Mouse (Mus musculus): ENCODE data around the gene Znrf2.
"Not testable (repeated sequence)": the region's sequence is repeated elsewhere in the genome, so short reads cannot be mapped to it uniquely, and the experiment has no call there.

Znrf2 gene

GRCm38 (mm10) chr6:54811546-54812250 is 5.0 kb upstream of the Znrf2 start:
- peaks cover 23% of the 10 kb centered on the region for H3K4me1 ChIP-seq (replicated peaks; ENCODE audit: low read depth, low read length)

GRCm38 (mm10) chr6:54812276-54812675 is 4.4 kb upstream of the Znrf2 start:
- Histone ChIP-seq H3K9me3 (ENCODE audit: low read length) (peaks cover 3% of the 10 kb centered on the region), H3K36me3 (ENCODE audit: insufficient read depth, low read length) (no peaks in the 10 kb centered on the region), H3K4me1 (replicated peaks; ENCODE audit: low read depth, low read length) (peaks cover 23% of the 10 kb centered on the region), H3K27me3 (ENCODE audit: insufficient read depth, low read length) (peaks cover 5% of the 10 kb centered on the region), H3K4me3 (replicated peaks; ENCODE audit: low read length) (no peak overlapping the region)
- TF ChIP-seq CTCF (conservative IDR thresholded peaks at IDR 0.05; ENCODE audit: low read length) (no peak), NANOG (IDR thresholded peaks at IDR 0.05; ENCODE audit: borderline replicate concordance, low read length) (no peak), POU5F1 (IDR thresholded peaks at IDR 0.05; ENCODE audit: borderline replicate concordance, low read length) (no peak)

More at GRCm38 (mm10) chr6:54811546-54812250, 5.0 kb upstream of the Znrf2 start:
- no peak overlapping the region for H3K4me3 ChIP-seq (replicated peaks; ENCODE audit: low read length)
- peaks cover 3% of the 10 kb centered on the region for H3K9me3 ChIP-seq (ENCODE audit: low read length)
- no peaks in the 10 kb centered on the region for H3K36me3 ChIP-seq (ENCODE audit: insufficient read depth, low read length)
- peaks cover 5% of the 10 kb centered on the region for H3K27me3 ChIP-seq (ENCODE audit: insufficient read depth, low read length)
- TF ChIP-seq NANOG (IDR thresholded peaks at IDR 0.05; ENCODE audit: borderline replicate concordance, low read length), result no peak
- no peak for TF ChIP-seq CTCF (conservative IDR thresholded peaks at IDR 0.05; ENCODE audit: low read length)
- TF ChIP-seq POU5F1 (IDR thresholded peaks at IDR 0.05; ENCODE audit: borderline replicate concordance, low read length), result no peak

GRCm38 (mm10) chr6:54815428-54816130 is 1.1 kb upstream of the Znrf2 start:
- TF ChIP-seq CTCF (conservative IDR thresholded peaks at IDR 0.05; ENCODE audit: low read length), result no peak
- no peak for TF ChIP-seq POU5F1 (IDR thresholded peaks at IDR 0.05; ENCODE audit: borderline replicate concordance, low read length)
- TF ChIP-seq NANOG (IDR thresholded peaks at IDR 0.05; ENCODE audit: borderline replicate concordance, low read length), result no peak

GRCm38 (mm10) chr6:54817266-54817767 is 601 bp downstream of the Znrf2 start:
- TF ChIP-seq POU5F1 (IDR thresholded peaks at IDR 0.05; ENCODE audit: borderline replicate concordance, low read length) (no peak), NANOG (IDR thresholded peaks at IDR 0.05; ENCODE audit: borderline replicate concordance, low read length) (no peak), CTCF (conservative IDR thresholded peaks at IDR 0.05; ENCODE audit: low read length) (no peak)
- peaks cover 5% of the 10 kb centered on the region for H3K27me3 ChIP-seq (ENCODE audit: insufficient read depth, low read length)
- peaks cover 59% of the 10 kb centered on the region for H3K4me1 ChIP-seq (replicated peaks; ENCODE audit: low read depth, low read length)
- H3K4me3 ChIP-seq (replicated peaks; ENCODE audit: low read length), result peak overlapping the region; percentile 86
- H3K36me3 ChIP-seq (ENCODE audit: insufficient read depth, low read length), result peaks cover 8% of the 10 kb centered on the region; the same call in 1 of the 2 replicates
- peaks cover 3% of the 10 kb centered on the region for H3K9me3 ChIP-seq (ENCODE audit: low read length)

More at GRCm38 (mm10) chr6:54815428-54816130, 1.1 kb upstream of the Znrf2 start:
- Histone ChIP-seq H3K4me3 (replicated peaks; ENCODE audit: low read length) (peak overlapping the region; percentile 86), H3K27me3 (ENCODE audit: insufficient read depth, low read length) (peaks cover 5% of the 10 kb centered on the region), H3K4me1 (replicated peaks; ENCODE audit: low read depth, low read length) (peaks cover 45% of the 10 kb centered on the region), H3K36me3 (ENCODE audit: insufficient read depth, low read length) (no peaks in the 10 kb centered on the region), H3K9me3 (ENCODE audit: low read length) (peaks cover 3% of the 10 kb centered on the region)

GRCm38 (mm10) chr6:54818389-54818788 is 1.7 kb downstream of the Znrf2 start:
- H3K4me3 ChIP-seq (replicated peaks; ENCODE audit: low read length), result peak overlapping the region; percentile 86
- peaks cover 59% of the 10 kb centered on the region for H3K4me1 ChIP-seq (replicated peaks; ENCODE audit: low read depth, low read length)
- H3K27me3 ChIP-seq (ENCODE audit: insufficient read depth, low read length), result peaks cover 5% of the 10 kb centered on the region; the same call in 1 of the 2 replicates
- TF ChIP-seq NANOG (IDR thresholded peaks at IDR 0.05; ENCODE audit: borderline replicate concordance, low read length) (no peak), CTCF (conservative IDR thresholded peaks at IDR 0.05; ENCODE audit: low read length) (no peak), POU5F1 (IDR thresholded peaks at IDR 0.05; ENCODE audit: borderline replicate concordance, low read length) (no peak)
- H3K36me3 ChIP-seq (ENCODE audit: insufficient read depth, low read length), result peaks cover 10% of the 10 kb centered on the region; the same call in 1 of the 2 replicates
- peaks cover 3% of the 10 kb centered on the region for H3K9me3 ChIP-seq (ENCODE audit: low read length)

- TF ChIP-seq NANOG (IDR thresholded peaks at IDR 0.05; ENCODE audit: borderline replicate concordance, low read length), result no peak
- TF ChIP-seq CTCF (conservative IDR thresholded peaks at IDR 0.05; ENCODE audit: low read length), result no peak
- TF ChIP-seq POU5F1 (IDR thresholded peaks at IDR 0.05; ENCODE audit: borderline replicate concordance, low read length), result no peak
- H3K27me3 ChIP-seq (ENCODE audit: insufficient read depth, low read length), result peaks cover 5% of the 10 kb centered on the region; the same call in 1 of the 2 replicates
Measured at GRCm38 (mm10) chr6:54819272-54819671, 2.6 kb downstream of the Znrf2 start.

GRCm38 (mm10) chr6:54819746-54820145 is 3.0 kb downstream of the Znrf2 start:
- H3K36me3 ChIP-seq (ENCODE audit: insufficient read depth, low read length), result peaks cover 10% of the 10 kb centered on the region; the same call in 1 of the 2 replicates
- peaks cover 64% of the 10 kb centered on the region for H3K4me1 ChIP-seq (replicated peaks; ENCODE audit: low read depth, low read length)
- TF ChIP-seq POU5F1 (IDR thresholded peaks at IDR 0.05; ENCODE audit: borderline replicate concordance, low read length) (no peak), NANOG (IDR thresholded peaks at IDR 0.05; ENCODE audit: borderline replicate concordance, low read length) (no peak), CTCF (conservative IDR thresholded peaks at IDR 0.05; ENCODE audit: low read length) (no peak)
- H3K4me3 ChIP-seq (replicated peaks; ENCODE audit: low read length), result peak overlapping the region; percentile 86
- H3K27me3 ChIP-seq (ENCODE audit: insufficient read depth, low read length), result no peaks in the 10 kb centered on the region
- no peaks in the 10 kb centered on the region for H3K9me3 ChIP-seq (ENCODE audit: low read length)

More at GRCm38 (mm10) chr6:54819272-54819671, 2.6 kb downstream of the Znrf2 start:
- H3K36me3 ChIP-seq (ENCODE audit: insufficient read depth, low read length), result peaks cover 10% of the 10 kb centered on the region; the same call in 1 of the 2 replicates
- H3K4me1 ChIP-seq (replicated peaks; ENCODE audit: low read depth, low read length), result peaks cover 60% of the 10 kb centered on the region
- peaks cover 3% of the 10 kb centered on the region for H3K9me3 ChIP-seq (ENCODE audit: low read length)
- H3K4me3 ChIP-seq (replicated peaks; ENCODE audit: low read length), result peak overlapping the region; percentile 86

GRCm38 (mm10) chr6:54822348-54822747 is 5.6 kb downstream of the Znrf2 start:
- no peak overlapping the region for H3K4me3 ChIP-seq (replicated peaks; ENCODE audit: low read length)

GRCm38 (mm10) chr6:54824561-54824960 is 7.8 kb downstream of the Znrf2 start:
- Histone ChIP-seq H3K36me3 (ENCODE audit: insufficient read depth, low read length) (peaks cover 22% of the 10 kb centered on the region), H3K4me3 (replicated peaks; ENCODE audit: low read length) (peak overlapping the region; percentile 24; the same call in 1 of the 2 replicates), H3K4me1 (replicated peaks; ENCODE audit: low read depth, low read length) (peaks cover 83% of the 10 kb centered on the region)
- not testable (repeated sequence) for H3K27me3 ChIP-seq (ENCODE audit: insufficient read depth, low read length); H3K9me3 ChIP-seq (ENCODE audit: low read length)

More at GRCm38 (mm10) chr6:54822348-54822747, 5.6 kb downstream of the Znrf2 start:
- peaks cover 16% of the 10 kb centered on the region for H3K36me3 ChIP-seq (ENCODE audit: insufficient read depth, low read length)
- peaks cover 78% of the 10 kb centered on the region for H3K4me1 ChIP-seq (replicated peaks; ENCODE audit: low read depth, low read length)
- TF ChIP-seq NANOG (IDR thresholded peaks at IDR 0.05; ENCODE audit: borderline replicate concordance, low read length), result no peak
- H3K9me3 ChIP-seq (ENCODE audit: low read length), result no peaks in the 10 kb centered on the region
- H3K27me3 ChIP-seq (ENCODE audit: insufficient read depth, low read length), result no peaks in the 10 kb centered on the region

Data from E14TG2a.4 (cell line).